Mouse (Mus musculus) liver, adult (tissue): ENCODE results near the gene Myo10.

Source experiments
- GATA4 ChIP-seq: IDR thresholded peaks from 2 replicates; pipeline ENCODE4 v1.6.1; 2014; ENCODE audit warnings: mild to moderate bottlenecking, low read length; ENCODE audit not compliant: insufficient replicate concordance

The Myo10 gene

DNA sequence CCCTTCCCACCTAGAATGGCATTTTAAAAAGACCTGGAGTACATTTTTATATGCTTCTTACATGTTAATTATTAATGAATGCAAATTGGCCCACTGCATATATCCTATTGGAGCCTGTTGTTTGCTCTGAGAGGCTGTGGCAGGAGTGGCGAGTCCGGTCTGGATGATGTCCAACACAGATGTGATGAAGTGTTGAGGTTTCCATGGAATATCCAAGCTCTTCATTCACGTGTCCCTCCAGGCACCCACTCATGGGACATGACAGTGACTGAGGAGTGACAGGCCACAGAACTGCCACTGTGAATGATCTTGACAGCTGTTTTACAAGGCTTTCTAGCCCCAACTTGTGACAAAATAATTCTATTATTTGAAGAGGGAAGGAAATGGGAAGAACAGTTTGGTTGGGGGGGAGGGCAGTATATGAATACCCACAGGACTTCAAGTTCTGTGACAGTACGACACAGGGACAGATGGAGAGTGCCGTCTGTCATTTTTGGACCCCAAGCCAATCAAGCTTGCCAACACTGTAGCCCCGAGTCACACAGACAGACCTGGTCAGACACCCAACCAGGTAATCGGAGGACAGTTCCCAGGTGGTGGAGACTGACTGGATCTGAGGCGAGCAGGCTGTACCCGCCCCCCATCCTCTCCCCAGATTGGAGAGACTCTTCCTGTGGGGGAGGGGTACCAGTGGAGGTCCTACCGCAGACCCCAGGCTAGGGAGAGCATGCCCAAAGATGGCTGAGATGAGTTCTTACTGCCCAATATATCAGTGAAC lies 93.1 kb downstream of the Myo10 start:
- TF ChIP-seq GATA4: no peak

GRCm38 (mm10) chr15:25715996-25716395 lies 93.7 kb downstream of the Myo10 start:
- TF ChIP-seq GATA4: no peak

DNA sequence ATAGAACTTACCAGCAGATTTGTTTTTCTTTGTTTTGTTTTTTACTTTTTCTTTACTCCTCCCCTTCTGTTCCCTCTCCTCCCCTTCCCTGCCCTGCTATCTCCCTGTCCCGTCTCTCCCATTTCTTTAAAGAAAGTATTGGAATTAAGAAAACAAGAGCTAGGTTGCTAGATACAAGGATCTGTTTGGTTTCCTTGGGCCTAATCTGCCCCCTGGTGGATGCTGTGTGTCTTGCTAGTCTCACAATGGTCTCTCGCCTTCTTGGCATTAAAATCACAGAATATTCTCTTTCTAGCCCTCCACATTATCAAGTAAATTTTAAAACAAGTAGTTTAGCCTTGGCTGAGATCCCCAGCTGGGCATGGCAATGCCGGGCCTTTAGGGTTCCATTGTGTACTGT lies 94.7 kb downstream of the Myo10 start:
- no peak for TF ChIP-seq GATA4

GRCm38 (mm10) chr15:25719270-25719669 lies 96.9 kb downstream of the Myo10 start:
- no peak for TF ChIP-seq GATA4

DNA sequence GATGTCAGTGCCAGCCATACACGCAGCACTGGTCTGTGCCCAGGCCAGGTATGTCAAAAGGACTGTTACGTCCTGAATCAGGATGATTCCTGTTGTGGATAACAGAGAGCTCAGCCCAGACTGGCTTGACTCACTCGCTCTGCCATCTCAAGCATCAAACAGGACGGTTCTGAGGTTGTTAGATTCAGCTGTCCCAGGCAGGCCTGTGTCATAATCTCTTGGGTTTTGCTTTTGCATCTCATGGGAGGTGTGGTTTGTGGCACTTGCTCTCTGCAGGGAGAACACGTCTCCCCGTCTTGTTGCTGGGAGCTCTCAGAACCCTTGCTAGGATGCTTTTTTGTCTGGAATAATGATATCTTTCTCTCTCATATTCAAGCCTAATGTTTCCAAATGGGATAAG lies 97.9 kb downstream of the Myo10 start:
- no peak for TF ChIP-seq GATA4

- TF ChIP-seq GATA4: peak; percentile 51; the same call in 1 of the 2 replicates
Observed at GRCm38 (mm10) chr15:25723281-25724113, 101.2 kb downstream of the Myo10 start.

DNA sequence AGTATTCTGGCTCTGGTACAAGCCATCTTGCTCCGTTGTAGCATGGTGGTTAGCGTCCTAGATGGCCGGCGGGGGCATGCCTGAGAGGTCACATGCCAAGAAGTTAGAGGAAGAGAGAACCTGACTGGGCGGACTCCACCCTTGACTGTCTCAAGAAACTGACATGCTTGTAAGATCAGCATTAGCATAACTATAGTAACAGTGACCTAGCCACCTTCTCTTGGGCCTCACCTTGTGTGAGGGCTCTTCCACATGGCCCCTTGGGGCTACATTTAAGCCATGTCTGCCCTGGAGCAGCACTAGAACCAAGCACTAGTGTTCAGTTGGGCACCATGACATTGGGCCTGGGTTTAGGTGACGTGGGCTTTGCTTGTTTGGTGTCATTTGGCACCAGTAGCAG lies 102.2 kb downstream of the Myo10 start:
- no peak for TF ChIP-seq GATA4

DNA sequence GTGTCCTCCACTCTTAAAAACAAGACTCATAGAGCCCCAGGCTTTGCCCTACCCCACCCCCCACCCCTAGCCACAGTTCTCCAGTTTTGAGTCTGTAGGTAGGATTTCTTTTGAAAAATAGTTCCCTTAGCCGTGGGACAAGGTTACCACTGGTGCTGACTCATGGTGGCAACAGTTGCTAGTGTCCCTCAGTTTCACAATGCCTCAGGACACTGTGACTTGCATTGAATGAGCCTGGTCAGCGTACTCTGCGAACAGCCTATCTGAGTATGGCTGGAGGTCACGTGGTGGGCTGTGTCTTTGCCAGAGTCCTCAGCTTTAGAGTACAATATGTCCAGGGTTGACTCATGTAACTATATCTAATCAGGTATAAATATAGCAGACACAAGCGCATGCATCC lies 104.5 kb downstream of the Myo10 start:
- no peak for TF ChIP-seq GATA4

- no peak for TF ChIP-seq GATA4
Observed at GRCm38 (mm10) chr15:25728501-25728900, 106.2 kb downstream of the Myo10 start.

- no peak for TF ChIP-seq GATA4
Observed at GRCm38 (mm10) chr15:25731053-25731452, 108.7 kb downstream of the Myo10 start.

DNA sequence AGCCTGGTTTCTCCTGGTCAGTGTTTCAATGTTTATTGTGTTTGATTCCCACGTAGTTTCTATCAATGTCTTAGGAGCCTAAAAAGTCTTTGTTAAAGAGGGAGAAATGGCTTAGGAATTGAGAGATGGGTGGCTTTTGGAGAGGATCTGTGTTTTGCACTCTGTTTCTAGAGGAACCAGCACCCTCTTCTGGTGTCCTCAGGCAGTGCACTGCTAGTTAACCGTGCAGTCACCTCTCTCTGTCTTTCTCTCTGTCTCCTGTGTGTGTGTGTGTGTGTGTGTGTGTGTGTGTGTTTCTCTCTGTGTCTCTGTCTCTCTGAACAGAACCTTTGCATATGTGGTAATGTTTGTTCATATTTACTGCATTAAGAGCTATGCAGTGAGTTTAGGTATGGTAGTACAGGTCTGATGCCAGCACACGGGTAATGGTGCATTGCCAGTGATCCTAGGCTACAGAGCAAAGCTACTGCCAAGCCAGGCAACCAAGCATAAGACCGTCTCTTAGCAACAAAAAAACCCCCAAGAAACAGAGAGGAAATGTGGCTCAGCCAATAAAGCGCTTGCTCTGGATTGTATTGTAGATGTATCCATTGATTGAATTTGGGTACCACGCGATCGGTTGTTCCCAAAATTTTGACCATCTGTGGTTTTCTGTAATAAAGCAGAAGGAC lies 110.6 kb downstream of the Myo10 start:
- no peak for TF ChIP-seq GATA4

DNA sequence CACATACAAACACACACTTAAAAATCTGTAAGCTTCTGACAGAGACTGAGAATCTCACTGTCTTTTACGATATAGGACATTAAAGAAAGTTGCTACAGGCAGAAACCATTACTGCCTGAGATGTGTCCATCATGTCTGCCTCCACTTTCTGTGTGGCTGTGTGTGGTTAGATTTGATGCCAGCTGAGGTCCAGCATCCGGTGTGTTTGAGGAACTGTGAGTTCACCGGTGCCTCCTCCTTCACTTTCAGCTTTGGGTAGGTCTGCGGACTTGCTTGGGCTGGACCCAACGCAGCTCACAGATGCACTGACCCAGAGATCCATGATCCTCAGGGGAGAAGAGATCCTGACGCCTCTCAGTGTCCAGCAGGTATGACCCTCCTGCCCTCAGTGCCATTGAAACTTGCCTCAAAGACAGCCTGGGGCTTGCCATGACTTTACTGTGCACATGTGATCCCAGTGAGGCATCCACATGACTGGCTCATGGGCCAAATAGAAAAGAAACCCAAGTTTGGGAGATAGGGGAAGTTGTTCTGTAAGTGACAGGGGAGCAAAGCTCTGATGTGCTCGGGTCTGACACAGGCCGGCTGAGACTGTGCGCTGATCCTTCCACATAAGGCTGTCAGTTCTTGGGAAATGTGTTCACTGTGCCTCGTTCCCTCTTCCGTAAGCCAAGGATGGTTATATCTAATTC lies 111.6 kb downstream of the Myo10 start:
- no peak for TF ChIP-seq GATA4

DNA sequence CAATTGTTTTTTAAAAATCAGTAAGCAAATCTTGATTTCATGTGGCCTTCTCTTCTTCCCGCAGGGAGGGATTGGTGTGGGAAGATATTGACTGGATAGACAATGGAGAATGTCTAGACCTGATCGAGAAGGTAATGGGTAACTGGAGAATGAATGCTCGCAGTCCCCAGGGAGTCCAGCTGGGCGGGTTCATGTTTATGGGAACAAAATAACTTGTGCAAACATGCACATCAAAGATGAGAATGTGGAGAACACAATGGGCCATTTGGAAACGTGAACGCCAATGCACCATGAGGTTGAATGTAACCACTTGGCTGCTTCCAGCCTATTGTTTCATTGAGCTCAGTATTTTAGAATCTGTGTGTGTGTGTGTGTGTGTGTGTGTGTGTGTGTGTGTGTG lies 114.2 kb downstream of the Myo10 start:
- no peak for TF ChIP-seq GATA4

DNA sequence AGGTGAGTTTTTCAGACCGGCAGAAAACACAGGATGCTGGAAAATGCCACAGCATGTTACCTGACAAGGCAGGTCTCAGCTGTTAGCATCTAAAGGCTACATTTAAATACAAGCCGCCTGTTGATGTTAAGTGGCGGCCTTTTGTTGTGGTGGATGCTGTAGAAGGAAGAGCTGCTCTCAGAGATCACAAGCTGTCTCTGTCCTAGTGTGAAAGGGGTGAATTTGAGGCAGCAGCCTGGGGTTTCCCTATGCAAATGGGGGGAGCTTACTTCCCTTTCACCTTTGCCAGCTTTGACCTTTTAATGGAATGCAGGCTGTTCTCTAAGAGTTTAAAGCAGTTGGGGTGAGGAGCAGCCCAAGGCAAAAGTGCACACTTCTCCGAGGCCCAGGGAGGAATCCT lies 117.9 kb downstream of the Myo10 start:
- TF ChIP-seq GATA4: no peak

DNA sequence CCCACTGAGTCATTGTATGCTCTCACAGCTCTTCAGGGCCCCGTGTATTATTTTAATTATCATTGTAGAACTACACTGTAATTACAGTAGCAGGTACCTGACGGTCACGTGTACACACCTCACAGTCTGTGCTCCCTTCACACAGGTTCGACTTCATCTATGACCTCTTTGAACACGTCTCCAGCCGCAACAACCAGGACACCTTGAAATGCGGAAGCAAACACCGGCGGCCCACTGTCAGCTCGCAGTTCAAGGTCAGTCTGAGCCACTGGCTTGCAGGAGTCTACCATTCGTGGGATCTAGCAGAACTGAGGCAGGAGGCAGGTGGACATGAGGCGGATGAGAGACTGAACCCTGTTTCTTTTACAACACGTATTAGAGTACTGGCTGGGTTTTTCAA lies 119.9 kb downstream of the Myo10 start:
- TF ChIP-seq GATA4: no peak

- TF ChIP-seq GATA4: no peak
Observed at GRCm38 (mm10) chr15:25751510-25751909, 129.2 kb downstream of the Myo10 start.

DNA sequence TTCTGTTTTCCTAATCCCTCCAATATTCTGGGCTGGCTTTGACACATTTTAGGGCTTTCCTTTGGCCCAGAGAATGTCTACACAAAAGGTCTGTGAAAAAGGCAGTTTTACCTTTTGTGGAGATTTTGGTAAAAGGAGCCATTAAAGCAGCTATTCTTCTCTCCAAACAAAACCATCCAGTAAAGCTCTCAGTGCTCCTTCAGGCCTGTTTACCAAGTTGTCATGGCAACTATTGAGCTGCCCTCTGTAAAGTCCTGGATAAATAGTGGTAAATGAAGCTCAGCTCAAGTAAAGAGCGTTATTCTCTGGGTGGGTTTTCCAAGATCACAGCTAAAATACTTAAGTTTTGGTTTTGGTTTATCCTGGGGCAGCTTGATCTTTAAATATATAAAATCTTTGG lies 130.3 kb downstream of the Myo10 start:
- no peak for TF ChIP-seq GATA4
